Mouse (Mus musculus) forebrain, embryonic 13.5 days (tissue): ENCODE data around the gene Ccdc85c. TPM values are rescaled to one million over a fixed set of nuclear protein-coding genes. Genes with fewer than 3 reads are reported as not detected.

Experiments used
- ATAC-seq: fragments of 200-750 bp; cut with Nextera tagmentation; 2 replicates; pipeline ENCODE4 v1.8.0; 2017
- H3K27ac ChIP-seq: fragments of 300-500 bp; sonication (generic); 2 replicates; pipeline ENCODE4 v1.5.1; 2015; ENCODE audit warnings: inconsistent platforms, mild to moderate bottlenecking, moderate library complexity
- H3K27me3 ChIP-seq: fragments of 300-500 bp; sonication (generic); 2 replicates; pipeline ENCODE4 v1.6.1; 2015; ENCODE audit warnings: mild to moderate bottlenecking, inconsistent platforms
- H3K36me3 ChIP-seq: fragments of 300-500 bp; sonication (generic); 2 replicates; pipeline ENCODE4 v1.6.1; 2015; ENCODE audit warnings: mild to moderate bottlenecking, inconsistent platforms; ENCODE audit not compliant: poor library complexity, severe bottlenecking
- H3K4me1 ChIP-seq: fragments of 300-500 bp; sonication (generic); 2 replicates; pipeline ENCODE4 v1.6.1; 2015; ENCODE audit warnings: inconsistent platforms
- H3K4me2 ChIP-seq: fragments of 300-500 bp; sonication (generic); 2 replicates; pipeline ENCODE4 v1.6.1; 2015; ENCODE audit warnings: inconsistent platforms, mild to moderate bottlenecking, moderate library complexity
- H3K4me3 ChIP-seq: fragments of 300-500 bp; sonication (generic); 2 replicates; pipeline ENCODE4 v1.5.1; 2015; ENCODE audit warnings: mild to moderate bottlenecking, inconsistent platforms
- H3K9ac ChIP-seq: fragments of 300-500 bp; sonication (generic); 2 replicates; pipeline ENCODE4 v1.6.1; 2015; ENCODE audit warnings: mild to moderate bottlenecking, inconsistent platforms
- H3K9me3 ChIP-seq: fragments of 300-500 bp; sonication (generic); replicated peaks from 2 replicates; pipeline ENCODE4 v1.6.1; 2016; ENCODE audit warnings: inconsistent platforms
- WGBS: fragments of 180-500 bp; shearing (Covaris S2); methylation state at CpG from one replicate; pipeline ENCODE4 v1.1.7; 2015; 5-methylcytosine and 5-hydroxymethylcytosine counted together
- polyA plus RNA-seq: library from polyadenylated mRNA; unstranded; fragments of >200 nt; fragmentation: Nextera tagmentation; extraction: Ambion mirVana; gene quantifications from 2 replicates; pipeline ENCODE4 v1.2.1, GENCODE M21; 2015

Gene Ccdc85c
- polyA plus RNA-seq, 1 experiment from 2014 or later: 17.4 TPM

- 86% methylated on average over 24 of the region's 24 CpGs for WGBS
- Histone ChIP-seq H3K9me3 (no peaks in the 10 kb centered on the region), H3K4me3 (no peak overlapping the region), H3K36me3 (no peaks in the 10 kb centered on the region), H3K4me1 (peaks cover 67% of the 10 kb centered on the region), H3K9ac (peak overlapping the region; percentile 34), H3K27ac (no peak overlapping the region), H3K4me2 (no peak overlapping the region), H3K27me3 (no peaks in the 10 kb centered on the region)
- ATAC-seq: no peak; the same call in 1 of the 2 replicates
These were observed 15.7 kb downstream of the Ccdc85c start for GRCm38 (mm10) chr12:108259322-108260049.

DNA sequence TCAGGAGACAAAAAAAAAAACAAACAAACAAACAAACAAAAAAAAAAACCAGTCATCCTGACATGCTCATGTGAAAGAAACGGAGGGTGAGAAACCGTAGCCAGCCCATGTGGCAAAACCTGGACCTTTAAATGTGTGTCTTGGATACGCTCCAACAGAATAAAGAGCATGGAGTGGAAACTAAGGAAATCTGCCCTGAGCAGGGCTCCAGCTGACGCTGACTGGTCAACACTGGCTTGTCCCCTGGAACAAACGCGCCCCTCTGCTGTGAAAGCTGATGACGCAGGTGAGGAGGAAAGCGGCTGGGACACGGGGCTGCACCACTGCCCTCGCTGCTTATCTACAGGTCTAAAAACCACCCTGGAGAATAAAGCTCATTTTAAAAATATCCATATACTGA lies 18.5 kb downstream of the Ccdc85c start:
- 47% methylated on average over 10 of the region's 10 CpGs for WGBS
- no peaks in the 10 kb centered on the region for H3K9me3 ChIP-seq
- no peak for ATAC-seq
- H3K4me3 ChIP-seq: no peak overlapping the region
- peaks cover 64% of the 10 kb centered on the region for H3K4me1 ChIP-seq
- no peaks in the 10 kb centered on the region for H3K36me3 ChIP-seq
- no peak overlapping the region for H3K4me2 ChIP-seq
- no peaks in the 10 kb centered on the region for H3K27me3 ChIP-seq
- H3K27ac ChIP-seq: no peak overlapping the region
- no peak overlapping the region for H3K9ac ChIP-seq

GRCm38 (mm10) chr12:108255960-108256359 lies 19.3 kb downstream of the Ccdc85c start:
- Histone ChIP-seq H3K27me3 (no peaks in the 10 kb centered on the region), H3K4me2 (0 out of 2 replicates have a peak overlapping the region, but pooled peaks have one; percentile 1), H3K36me3 (no peaks in the 10 kb centered on the region), H3K27ac (peak overlapping the region; percentile 32), H3K9ac (no peak overlapping the region), H3K4me1 (peaks cover 61% of the 10 kb centered on the region), H3K4me3 (no peak overlapping the region), H3K9me3 (no peaks in the 10 kb centered on the region)
- WGBS: 18% methylated on average over 5 of the region's 5 CpGs
- no peak for ATAC-seq

GRCm38 (mm10) chr12:108255511-108255919 lies 19.7 kb downstream of the Ccdc85c start:
- H3K27ac ChIP-seq: peak overlapping the region; percentile 20; the same call in 1 of the 2 replicates
- no peaks in the 10 kb centered on the region for H3K9me3 ChIP-seq
- H3K9ac ChIP-seq: no peak overlapping the region
- no peaks in the 10 kb centered on the region for H3K36me3 ChIP-seq
- no peak overlapping the region for H3K4me3 ChIP-seq
- ATAC-seq: 0 out of 2 replicates have a peak, but pooled peaks have one; percentile 39
- H3K4me1 ChIP-seq: peaks cover 60% of the 10 kb centered on the region
- WGBS: 0% methylated on average over 8 of the region's 8 CpGs
- no peak overlapping the region for H3K4me2 ChIP-seq
- H3K27me3 ChIP-seq: no peaks in the 10 kb centered on the region

DNA sequence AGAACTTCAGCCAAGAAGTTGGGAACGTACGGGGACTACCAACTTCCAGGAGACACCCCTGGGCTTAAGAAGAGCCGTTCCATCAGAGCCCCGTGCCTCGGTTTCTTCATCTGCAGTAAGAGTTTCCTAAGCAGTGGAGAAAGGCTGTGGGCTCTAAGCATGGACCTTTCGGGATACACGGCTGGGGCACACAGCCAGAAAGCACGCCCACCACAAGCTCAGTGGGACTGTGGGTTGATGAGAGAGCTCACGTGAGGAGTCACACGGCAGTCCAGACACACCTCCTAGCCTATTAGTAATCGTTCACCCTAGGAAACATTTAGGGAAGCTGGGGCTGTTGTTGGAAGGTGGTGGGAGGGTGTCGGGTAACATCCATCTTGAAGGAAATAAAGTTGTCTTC lies 22.2 kb downstream of the Ccdc85c start:
- ATAC-seq: no peak
- Histone ChIP-seq H3K4me3 (no peak overlapping the region), H3K4me2 (no peak overlapping the region), H3K9ac (no peak overlapping the region), H3K27me3 (no peaks in the 10 kb centered on the region), H3K27ac (no peak overlapping the region), H3K4me1 (peaks cover 67% of the 10 kb centered on the region), H3K9me3 (no peaks in the 10 kb centered on the region), H3K36me3 (no peaks in the 10 kb centered on the region)
- WGBS: 75% methylated on average over 12 of the region's 12 CpGs

DNA sequence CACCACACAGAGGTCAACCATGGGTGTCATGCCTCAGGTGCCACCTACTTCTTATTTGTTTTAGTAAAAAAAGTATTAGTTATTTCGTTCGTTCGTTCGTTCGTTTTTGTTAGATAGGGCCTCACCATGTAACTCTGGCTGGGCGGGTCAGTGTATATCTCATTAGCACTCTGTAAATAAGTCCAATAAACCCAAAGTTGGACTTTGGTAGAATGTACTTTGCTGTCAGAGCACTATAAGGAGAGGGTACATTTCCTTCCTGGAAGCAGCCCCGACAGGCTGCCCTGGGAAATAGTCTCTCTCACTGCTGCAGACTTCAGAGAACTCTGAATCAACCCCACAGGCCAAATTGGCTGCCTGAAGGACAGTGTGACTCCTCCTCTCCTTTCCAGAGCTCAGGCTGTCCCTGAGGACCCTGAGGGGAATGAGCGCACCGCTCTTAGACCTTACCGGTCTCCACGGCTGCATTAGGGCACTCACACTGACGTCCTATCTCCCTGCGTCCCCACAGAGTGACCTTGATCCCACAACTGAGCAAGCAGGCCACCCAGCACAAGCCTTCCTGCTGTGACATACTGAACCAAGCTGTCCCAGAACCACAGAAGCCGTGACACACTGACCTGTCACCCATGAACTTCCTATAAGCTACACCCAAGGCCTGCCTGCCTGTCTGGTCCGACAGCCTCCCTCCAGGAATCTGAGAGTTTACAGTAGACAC lies 23.2 kb downstream of the Ccdc85c start:
- Histone ChIP-seq H3K4me3 (no peak overlapping the region), H3K4me2 (no peak overlapping the region), H3K9me3 (no peaks in the 10 kb centered on the region), H3K27me3 (no peaks in the 10 kb centered on the region), H3K4me1 (peaks cover 66% of the 10 kb centered on the region), H3K36me3 (no peaks in the 10 kb centered on the region), H3K27ac (no peak overlapping the region), H3K9ac (no peak overlapping the region)
- no peak for ATAC-seq
- 88% methylated on average over 15 of the region's 15 CpGs for WGBS

DNA sequence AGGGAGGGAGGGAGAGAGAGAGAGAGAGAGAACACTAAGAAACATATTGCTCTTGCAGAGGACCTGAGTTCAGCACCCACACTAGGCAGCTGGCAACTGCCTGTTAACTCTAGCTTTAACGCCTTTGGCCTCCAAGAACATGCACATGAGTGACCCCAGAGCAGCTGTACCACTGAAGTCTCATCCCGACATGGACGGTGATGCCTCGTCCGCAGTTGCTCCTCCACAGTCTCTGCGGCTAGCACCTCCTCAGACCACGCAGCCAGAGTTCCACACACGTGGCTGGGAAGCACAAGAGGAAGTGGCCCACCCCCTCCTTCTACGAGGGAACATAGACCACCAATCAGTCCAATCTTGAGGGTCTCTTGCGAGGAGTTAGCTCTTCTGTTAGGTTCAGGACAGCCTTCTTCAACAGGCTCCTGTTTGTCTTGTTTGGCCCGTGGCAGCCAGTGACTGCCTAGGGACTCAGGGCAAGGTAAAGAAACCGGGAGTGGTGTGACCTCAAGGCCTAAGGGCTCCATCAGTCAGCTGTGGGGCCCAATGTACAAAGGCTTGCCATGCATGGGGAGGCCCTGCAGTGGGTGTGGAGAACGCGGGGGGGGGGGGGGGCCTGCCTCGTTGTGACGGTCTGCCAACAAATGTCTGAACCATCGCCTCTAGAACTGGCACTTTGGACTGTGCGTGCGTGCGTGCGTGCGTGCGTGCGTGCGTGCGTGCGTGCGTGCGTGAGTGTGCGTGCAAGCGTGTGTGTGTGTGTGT lies 24.0 kb downstream of the Ccdc85c start:
- H3K27me3 ChIP-seq: no peaks in the 10 kb centered on the region
- H3K4me1 ChIP-seq: peaks cover 65% of the 10 kb centered on the region
- ATAC-seq: no peak
- 90% methylated on average over 31 of the region's 31 CpGs for WGBS
- H3K4me3 ChIP-seq: no peak overlapping the region
- no peak overlapping the region for H3K4me2 ChIP-seq
- no peak overlapping the region for H3K27ac ChIP-seq
- H3K9me3 ChIP-seq: no peaks in the 10 kb centered on the region
- no peaks in the 10 kb centered on the region for H3K36me3 ChIP-seq
- no peak overlapping the region for H3K9ac ChIP-seq

- Histone ChIP-seq H3K4me3 (no peak overlapping the region), H3K9ac (no peak overlapping the region), H3K4me1 (peaks cover 69% of the 10 kb centered on the region), H3K27ac (no peak overlapping the region; the same call in 1 of the 2 replicates), H3K9me3 (no peaks in the 10 kb centered on the region), H3K27me3 (no peaks in the 10 kb centered on the region), H3K4me2 (no peak overlapping the region), H3K36me3 (no peaks in the 10 kb centered on the region)
- ATAC-seq: no peak
- WGBS: 58% methylated on average over 10 of the region's 10 CpGs
These were observed 25.7 kb downstream of the Ccdc85c start for GRCm38 (mm10) chr12:108249522-108249921.

- ATAC-seq: no peak
- H3K4me1 ChIP-seq: peaks cover 71% of the 10 kb centered on the region
- 95% methylated on average over 8 of the region's 8 CpGs for WGBS
These were observed 26.2 kb downstream of the Ccdc85c start for GRCm38 (mm10) chr12:108249019-108249418.

DNA sequence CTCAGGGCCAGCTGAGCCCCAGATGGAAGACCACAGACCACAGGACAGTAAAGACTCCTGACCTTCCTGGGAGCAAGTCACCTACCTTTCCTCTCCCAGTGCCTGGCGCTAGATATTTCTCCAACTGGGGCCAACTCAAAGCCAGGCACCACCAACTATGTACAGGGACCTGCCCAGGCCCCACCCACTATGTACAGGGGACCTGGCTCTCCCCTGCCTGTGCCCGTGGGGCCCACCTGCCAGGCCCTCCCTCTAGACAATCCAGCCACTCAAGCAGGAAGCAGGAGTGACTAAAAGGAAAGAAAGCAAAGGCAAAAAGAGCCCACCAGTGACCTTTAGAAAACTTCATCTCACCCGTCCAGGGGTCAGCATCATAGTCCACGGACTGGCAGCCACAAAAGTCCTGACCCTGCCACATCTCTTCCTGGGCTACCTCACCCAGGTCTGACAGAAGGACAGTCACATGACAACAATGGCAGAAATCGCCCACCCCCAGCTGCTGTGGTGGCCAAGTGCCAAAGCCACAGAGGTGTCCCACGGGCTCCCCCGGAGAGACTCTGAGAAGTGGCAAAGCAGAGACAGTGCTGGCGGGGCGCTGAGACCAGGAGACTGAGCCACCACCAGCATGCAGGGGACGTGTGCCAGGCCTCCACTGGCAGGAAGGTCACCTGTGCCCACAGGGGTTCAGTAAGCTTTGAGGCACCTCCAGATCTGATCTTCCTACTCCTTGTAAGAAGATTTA lies 28.3 kb downstream of the Ccdc85c start:
- WGBS: 79% methylated on average over 10 of the region's 10 CpGs
- H3K27ac ChIP-seq: no peak overlapping the region
- H3K9me3 ChIP-seq: no peaks in the 10 kb centered on the region
- H3K27me3 ChIP-seq: no peaks in the 10 kb centered on the region
- H3K36me3 ChIP-seq: no peaks in the 10 kb centered on the region
- no peak for ATAC-seq
- H3K4me3 ChIP-seq: no peak overlapping the region
- H3K4me1 ChIP-seq: peaks cover 78% of the 10 kb centered on the region
- H3K9ac ChIP-seq: no peak overlapping the region
- no peak overlapping the region for H3K4me2 ChIP-seq

More at GRCm38 (mm10) chr12:108249019-108249418, 26.2 kb downstream of the Ccdc85c start:
- Histone ChIP-seq H3K4me2 (no peak overlapping the region), H3K27ac (no peak overlapping the region; the same call in 1 of the 2 replicates), H3K27me3 (no peaks in the 10 kb centered on the region), H3K9me3 (no peaks in the 10 kb centered on the region), H3K36me3 (no peaks in the 10 kb centered on the region), H3K9ac (no peak overlapping the region), H3K4me3 (no peak overlapping the region)

DNA sequence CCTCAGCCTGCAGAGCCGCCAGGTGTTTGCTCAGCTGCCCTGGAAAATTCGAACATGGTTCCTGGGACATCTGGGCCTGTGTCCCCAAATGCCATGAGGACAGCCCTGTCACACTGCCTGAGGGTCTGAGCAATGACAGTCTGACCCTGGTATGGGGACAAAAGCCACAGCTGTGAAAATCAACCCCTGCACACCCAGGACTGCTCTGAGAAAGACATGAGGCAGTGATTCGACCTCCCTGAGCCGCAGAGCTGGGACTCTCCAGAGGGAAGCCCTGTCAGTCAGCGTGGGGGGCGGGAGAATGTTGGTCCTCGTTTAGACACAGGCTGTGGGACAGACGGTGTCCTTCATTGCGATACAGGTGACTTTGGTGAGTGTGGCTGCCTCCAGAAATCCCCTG lies 29.6 kb downstream of the Ccdc85c start:
- Histone ChIP-seq H3K27ac (0 out of 2 replicates have a peak overlapping the region, but pooled peaks have one; percentile 62), H3K4me2 (0 out of 2 replicates have a peak overlapping the region, but pooled peaks have one; percentile 13), H3K9ac (no peak overlapping the region), H3K9me3 (no peaks in the 10 kb centered on the region), H3K4me3 (no peak overlapping the region), H3K36me3 (no peaks in the 10 kb centered on the region), H3K27me3 (no peaks in the 10 kb centered on the region), H3K4me1 (peaks cover 86% of the 10 kb centered on the region)
- 51% methylated on average over 9 of the region's 9 CpGs for WGBS
- ATAC-seq: no peak
